9 mouse cellular contexts compared by ENCODE assay signal in the genomic region with DNA sequence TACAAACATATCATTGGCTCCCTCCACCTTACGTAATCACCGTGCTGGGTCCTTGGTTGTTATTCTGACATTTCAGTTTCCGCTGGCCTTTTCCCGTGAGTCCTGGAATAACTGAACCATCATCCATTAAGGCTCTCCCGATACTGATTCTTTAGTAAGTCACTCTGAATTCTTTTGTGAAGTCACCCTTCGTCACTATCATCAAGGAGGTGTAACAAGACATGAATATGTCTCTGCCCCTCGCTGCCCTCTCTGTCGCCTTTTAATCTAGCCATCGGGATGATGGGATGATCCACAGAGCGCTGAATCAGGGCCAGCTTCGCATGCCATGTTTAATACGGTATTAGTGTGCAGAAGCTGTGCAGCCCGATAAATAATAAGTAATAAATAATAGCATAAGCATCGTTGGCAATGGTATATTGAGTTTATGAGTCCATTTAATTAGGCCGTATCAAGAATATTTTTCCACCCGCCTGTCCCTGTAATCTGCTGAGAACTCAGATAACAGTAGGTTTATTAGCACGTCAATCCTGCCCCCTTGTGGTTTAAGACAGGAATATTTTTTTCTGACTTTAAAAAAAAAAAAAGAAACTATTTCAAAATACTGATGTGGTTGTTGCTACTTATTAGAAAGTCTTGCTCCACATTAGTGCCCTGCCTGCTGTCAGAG. TPM values are rescaled to one million over a fixed set of nuclear protein-coding genes. Genes with fewer than 3 reads are reported as not detected.
A peak's percentile ranks its signal among the peaks of the same experiment; 100 is the strongest.
DNase-seq lines count a peak whose midpoint lies in the region; ATAC-seq and TF ChIP-seq lines count a peak whose summit lies in the region.
"Had no signal": no experiment of that assay in that cellular context is flagged by ENCODE, and none has a peak within 500 bp of the region (broad histone marks: within the 10 kb centered on the region; RNA-seq: fewer than 3 reads in every experiment).

No protein-coding gene starts in this region.

- no peak overlapping the region for H3K27ac ChIP-seq in kidney, embryonic 16.5 days (ENCODE audit: low read length)
- no peak overlapping the region for H3K27ac ChIP-seq in liver, embryonic 15.5 days (replicated peaks)
- 0 out of 2 replicates have a peak overlapping the region, but pooled peaks have one; percentile 39 for H3K27ac ChIP-seq in olfactory bulb, adult 2 months (ENCODE audit: insufficient read depth, low read depth, low read length)

- DNase-seq in right cerebral cortex, adult 2 months (ENCODE audit: low spot score in 2 of 2): peak; percentile 44 to 55
- DNase-seq in right cerebral cortex, postnatal 25 days: no peak
- DNase-seq in cerebellum, postnatal 14 days: peak; percentile 74 to 79

- ATAC-seq in granulocyte monocyte progenitor cell, adult 5-6 weeks (replicated peaks; ENCODE audit: poor library complexity, severe bottlenecking): peak; percentile 80
- ATAC-seq in kidney, embryonic 16.5 days (ENCODE audit: low FRiP score, low TSS enrichment): peak; percentile 10; the same call in 1 of the 2 replicates
- no peak for ATAC-seq in liver, embryonic 15.5 days (ENCODE audit: insufficient read depth)
- no peak for ATAC-seq in erythroid progenitor cell, adult 5-6 weeks (replicated peaks; ENCODE audit: low FRiP score, poor library complexity, severe bottlenecking)

- H3K9ac ChIP-seq in kidney, embryonic 16.5 days (replicated peaks; ENCODE audit: low read length): no peak overlapping the region
- H3K9ac ChIP-seq in liver, embryonic 15.5 days: no peak overlapping the region

- no peak for TF ChIP-seq POLR2A in olfactory bulb, adult 2 months (IDR thresholded peaks at IDR 0.05; ENCODE audit: insufficient read depth, low read depth, low read length)

- no peaks in the 10 kb centered on the region for H3K36me3 ChIP-seq in kidney, embryonic 16.5 days (ENCODE audit: insufficient read depth, low read length)
- 0 out of 2 replicates have a peak, but pooled peaks cover 2% of the 10 kb centered on the region for H3K36me3 ChIP-seq in liver, embryonic 15.5 days (replicated peaks)

- H3K4me3 ChIP-seq in kidney, embryonic 16.5 days (ENCODE audit: low read length): peak overlapping the region; percentile 17
- H3K4me3 ChIP-seq in liver, embryonic 15.5 days (replicated peaks): no peak overlapping the region; the same call in 1 of the 2 replicates
- peak overlapping the region; percentile 30 for H3K4me3 ChIP-seq in olfactory bulb, adult 2 months (ENCODE audit: insufficient read depth, low read depth, low read length)
- H3K4me3 ChIP-seq: erythroblast, embryonic 14.5 days had no signal

- 0 out of 2 replicates have a peak, but pooled peaks cover 8% of the 10 kb centered on the region for H3K4me1 ChIP-seq in kidney, embryonic 16.5 days (ENCODE audit: insufficient read depth, low read length)
- peaks cover 24% of the 10 kb centered on the region for H3K4me1 ChIP-seq in liver, embryonic 15.5 days (replicated peaks)
- H3K4me1 ChIP-seq in olfactory bulb, adult 2 months (ENCODE audit: control insufficient read depth, insufficient read depth, low read length): 0 out of 2 replicates have a peak, but pooled peaks cover 5% of the 10 kb centered on the region

- no peak for TF ChIP-seq CTCF in olfactory bulb, adult 2 months (IDR thresholded peaks at IDR 0.05; ENCODE audit: insufficient read depth, low read depth, low read length)

- peak overlapping the region; percentile 52 for H3K4me2 ChIP-seq in kidney, embryonic 16.5 days (replicated peaks; ENCODE audit: low read depth, low read length)
- H3K4me2 ChIP-seq in liver, embryonic 15.5 days: peak overlapping the region; percentile 43

- H3K9me3 ChIP-seq in kidney, embryonic 16.5 days (ENCODE audit: low read length): no peaks in the 10 kb centered on the region
- H3K9me3 ChIP-seq in liver, embryonic 15.5 days (replicated peaks): no peaks in the 10 kb centered on the region

- H3K27me3 ChIP-seq in kidney, embryonic 16.5 days (ENCODE audit: insufficient read depth, low read length): no peaks in the 10 kb centered on the region
- 0 out of 2 replicates have a peak, but pooled peaks cover 8% of the 10 kb centered on the region for H3K27me3 ChIP-seq in liver, embryonic 15.5 days

- 32% methylated on average over 17 of the region's 17 CpGs for whole genome bisulfite sequencing in kidney, embryonic 16.5 days
- 27% methylated on average over 17 of the region's 17 CpGs for WGBS in liver, embryonic 15.5 days (ENCODE audit: insufficient replicate concordance)
- 23% methylated on average over 17 of the region's 17 CpGs for WGBS in olfactory bulb, adult 2 months

RNA-seq across cellular contexts. Expression of a gene that starts 33.8 kb away (rescaled TPM):
- 43.0 and 62.0 TPM in 2 replicates for total RNA-seq in granulocyte monocyte progenitor cell, adult 5-6 weeks (2014; fragmentation: Nextera tagmentation)
- 45.3 and 47.9 TPM in 2 replicates for total RNA-seq in granulocyte monocyte progenitor cell, adult 5-6 weeks (2017)
- 46.0 and 50.1 TPM in 2 replicates for polyA plus RNA-seq in kidney, embryonic 16.5 days (2015; fragmentation: Nextera tagmentation; extraction: Ambion mirVana)
- polyA plus RNA-seq in liver, embryonic 15.5 days (2015; fragmentation: Nextera tagmentation; extraction: Ambion mirVana): 19.5 and 21.0 TPM in 2 replicates
- polyA plus RNA-seq in olfactory bulb, adult 2 months (2012; ENCODE audit: insufficient read depth, insufficient read length, low replicate concordance, missing spikeins): not detected in 2 replicates
- 82.2 and 84.7 TPM in 2 replicates for total RNA-seq in erythroid progenitor cell, adult 5-6 weeks (2015; ENCODE audit: low replicate concordance)
- total RNA-seq in erythroid progenitor cell, adult 5-6 weeks (2017; ENCODE audit: low replicate concordance): 64.4 and 82.0 TPM in 2 replicates

RNA-seq across cellular contexts. Expression of a gene that starts 47.5 kb away (rescaled TPM):
- not detected in 2 replicates for total RNA-seq in granulocyte monocyte progenitor cell, adult 5-6 weeks (2014; fragmentation: Nextera tagmentation)
- 0.46 TPM in 1 of 2 replicates, not detected in the other for total RNA-seq in granulocyte monocyte progenitor cell, adult 5-6 weeks (2017)
- polyA plus RNA-seq in kidney, embryonic 16.5 days (2015; fragmentation: Nextera tagmentation; extraction: Ambion mirVana): 31.2 and 33.6 TPM in 2 replicates
- 15.7 and 29.9 TPM in 2 replicates for polyA plus RNA-seq in liver, embryonic 15.5 days (2015; fragmentation: Nextera tagmentation; extraction: Ambion mirVana)
- polyA plus RNA-seq in olfactory bulb, adult 2 months (2012; ENCODE audit: insufficient read depth, insufficient read length, low replicate concordance, missing spikeins): not detected in 2 replicates
- 3.2 and 5.4 TPM in 2 replicates for total RNA-seq in erythroid progenitor cell, adult 5-6 weeks (2015; ENCODE audit: low replicate concordance)
- 1.9 and 9.6 TPM in 2 replicates for total RNA-seq in erythroid progenitor cell, adult 5-6 weeks (2017; ENCODE audit: low replicate concordance)
- polyA plus RNA-seq: erythroblast, embryonic 14.5 days had no signal

Comparison
In these comparisons a context has a peak if more than half of its experiments do, and no peak if none do; other contexts are left out.
1. ATAC-seq: peak in granulocyte monocyte progenitor cell, adult 5-6 weeks (single experiment) and kidney, embryonic 16.5 days (single experiment); none in liver, embryonic 15.5 days (single experiment) and erythroid progenitor cell, adult 5-6 weeks (single experiment).
2. RNA of a gene that starts 33.8 kb away (polyA plus RNA-seq): 46.0 to 50.1 TPM in kidney, embryonic 16.5 days and 19.5 to 21.0 TPM in liver, embryonic 15.5 days; not detected in olfactory bulb, adult 2 months; every median in the first group is over 10 times any median in the second.
3. RNA of a gene that starts 47.5 kb away (polyA plus RNA-seq): 31.2 to 33.6 TPM in kidney, embryonic 16.5 days and 15.7 to 29.9 TPM in liver, embryonic 15.5 days; not detected in olfactory bulb, adult 2 months; every median in the first group is over 10 times any median in the second.